Mouse (Mus musculus): ENCODE data around the gene Gm15262.
A peak's percentile ranks its signal among the peaks of the same experiment; 100 is the strongest.
"Not testable (repeated sequence)": the region's sequence is repeated elsewhere in the genome, so short reads cannot be mapped to it uniquely, and the experiment has no call there.

Gm15262 gene

GRCm38 (mm10) chrX:161287156-161287555, at the start of gene Gm15262:
Gene Gm15262 (plus strand): TSS chrX:161287456.
- not testable (repeated sequence) for H3K27me3 ChIP-seq (ENCODE audit: insufficient read depth, low read length); H3K4me3 ChIP-seq (replicated peaks; ENCODE audit: low read length); H3K9me3 ChIP-seq (ENCODE audit: low read length); H3K4me1 ChIP-seq (replicated peaks; ENCODE audit: low read depth, low read length); H3K36me3 ChIP-seq (ENCODE audit: insufficient read depth, low read length)

DNA sequence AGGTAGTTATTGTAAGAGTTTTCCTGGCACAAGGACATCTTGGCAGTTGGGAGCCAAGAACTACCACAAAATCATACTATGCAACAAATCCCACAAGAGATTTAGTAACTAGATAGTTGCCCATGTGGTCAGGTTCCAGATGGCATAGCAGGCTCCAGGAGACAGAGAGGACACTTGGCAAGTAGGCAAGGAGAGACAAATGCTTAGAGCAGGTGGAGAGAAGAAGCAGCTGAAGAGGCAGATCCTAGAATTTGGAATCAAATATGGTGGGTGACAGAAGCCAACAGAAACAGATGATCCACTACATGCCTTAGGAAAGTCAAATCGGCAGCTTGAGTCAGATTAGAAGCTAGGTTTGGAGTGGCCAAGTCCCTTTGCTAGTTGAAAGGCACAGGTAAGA, 20.9 kb downstream of the Gm15262 start:
- no peak overlapping the region for H3K4me3 ChIP-seq (replicated peaks; ENCODE audit: low read length)
- TF ChIP-seq POU5F1 (IDR thresholded peaks at IDR 0.05; ENCODE audit: borderline replicate concordance, low read length), result no peak
- TF ChIP-seq CTCF (conservative IDR thresholded peaks at IDR 0.05; ENCODE audit: low read length), result no peak
- TF ChIP-seq NANOG (IDR thresholded peaks at IDR 0.05; ENCODE audit: borderline replicate concordance, low read length), result no peak
- H3K4me1 ChIP-seq (replicated peaks; ENCODE audit: low read depth, low read length), result no peaks in the 10 kb centered on the region
- no peaks in the 10 kb centered on the region for H3K27me3 ChIP-seq (ENCODE audit: insufficient read depth, low read length)
- H3K36me3 ChIP-seq (ENCODE audit: insufficient read depth, low read length), result no peaks in the 10 kb centered on the region
- H3K9me3 ChIP-seq (ENCODE audit: low read length), result no peaks in the 10 kb centered on the region

DNA sequence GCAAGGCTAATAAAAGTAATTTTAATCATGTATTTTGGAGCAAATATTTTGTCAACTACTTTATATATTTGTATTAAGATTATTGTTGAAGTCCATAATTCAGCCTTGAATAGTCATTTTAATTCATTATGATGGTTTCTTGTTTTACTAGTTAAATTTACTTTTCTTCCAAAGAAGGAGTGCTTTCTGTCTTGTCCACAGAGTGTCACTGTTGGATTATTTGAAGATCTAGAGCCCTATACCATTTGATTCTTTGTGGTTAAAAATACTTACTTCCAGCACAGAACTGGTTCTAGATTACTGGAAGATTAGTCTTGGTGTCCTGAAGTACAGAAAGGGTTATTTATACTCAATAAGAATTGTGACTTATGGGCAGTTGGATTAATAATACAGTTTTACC, 29.2 kb downstream of the Gm15262 start:
- no peaks in the 10 kb centered on the region for H3K36me3 ChIP-seq (ENCODE audit: insufficient read depth, low read length)
- H3K27me3 ChIP-seq (ENCODE audit: insufficient read depth, low read length), result no peaks in the 10 kb centered on the region
- no peak overlapping the region for H3K4me3 ChIP-seq (replicated peaks; ENCODE audit: low read length)
- H3K4me1 ChIP-seq (replicated peaks; ENCODE audit: low read depth, low read length), result no peaks in the 10 kb centered on the region
- TF ChIP-seq POU5F1 (IDR thresholded peaks at IDR 0.05; ENCODE audit: borderline replicate concordance, low read length), result no peak
- no peak for TF ChIP-seq CTCF (conservative IDR thresholded peaks at IDR 0.05; ENCODE audit: low read length)
- no peak for TF ChIP-seq NANOG (IDR thresholded peaks at IDR 0.05; ENCODE audit: borderline replicate concordance, low read length)
- H3K9me3 ChIP-seq (ENCODE audit: low read length), result no peaks in the 10 kb centered on the region

- TF ChIP-seq CTCF (conservative IDR thresholded peaks at IDR 0.05; ENCODE audit: low read length) (peak; percentile 34), NANOG (IDR thresholded peaks at IDR 0.05; ENCODE audit: borderline replicate concordance, low read length) (no peak), POU5F1 (IDR thresholded peaks at IDR 0.05; ENCODE audit: borderline replicate concordance, low read length) (no peak)
- H3K36me3 ChIP-seq (ENCODE audit: insufficient read depth, low read length), result no peaks in the 10 kb centered on the region
- no peak overlapping the region for H3K4me3 ChIP-seq (replicated peaks; ENCODE audit: low read length)
- no peaks in the 10 kb centered on the region for H3K4me1 ChIP-seq (replicated peaks; ENCODE audit: low read depth, low read length)
- H3K9me3 ChIP-seq (ENCODE audit: low read length), result no peaks in the 10 kb centered on the region
- no peaks in the 10 kb centered on the region for H3K27me3 ChIP-seq (ENCODE audit: insufficient read depth, low read length)
These were observed 83.7 kb downstream of the Gm15262 start for GRCm38 (mm10) chrX:161370927-161371326.

DNA sequence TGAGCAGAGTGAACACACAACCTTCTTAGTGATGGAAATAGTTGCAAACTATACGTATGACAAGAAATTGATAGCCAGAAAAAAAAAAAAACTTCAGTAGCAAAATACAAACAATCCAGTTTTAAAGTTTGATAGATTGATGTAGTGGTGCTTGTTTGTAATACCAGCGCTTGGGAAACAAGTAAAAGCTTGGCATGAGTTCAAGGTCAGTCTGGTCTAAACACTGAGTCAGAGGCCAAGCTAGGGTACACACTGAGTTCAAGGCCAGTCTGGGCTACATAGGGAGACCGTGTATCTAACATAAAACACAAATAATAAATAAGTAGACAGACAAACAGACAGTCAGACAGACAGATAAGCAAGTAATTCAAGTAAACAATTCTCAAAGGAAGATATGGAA, 84.2 kb downstream of the Gm15262 start:
- no peak overlapping the region for H3K4me3 ChIP-seq (replicated peaks; ENCODE audit: low read length)
- H3K27me3 ChIP-seq (ENCODE audit: insufficient read depth, low read length), result no peaks in the 10 kb centered on the region
- no peaks in the 10 kb centered on the region for H3K9me3 ChIP-seq (ENCODE audit: low read length)
- no peaks in the 10 kb centered on the region for H3K4me1 ChIP-seq (replicated peaks; ENCODE audit: low read depth, low read length)
- H3K36me3 ChIP-seq (ENCODE audit: insufficient read depth, low read length), result no peaks in the 10 kb centered on the region
- TF ChIP-seq CTCF (conservative IDR thresholded peaks at IDR 0.05; ENCODE audit: low read length), result no peak

DNA sequence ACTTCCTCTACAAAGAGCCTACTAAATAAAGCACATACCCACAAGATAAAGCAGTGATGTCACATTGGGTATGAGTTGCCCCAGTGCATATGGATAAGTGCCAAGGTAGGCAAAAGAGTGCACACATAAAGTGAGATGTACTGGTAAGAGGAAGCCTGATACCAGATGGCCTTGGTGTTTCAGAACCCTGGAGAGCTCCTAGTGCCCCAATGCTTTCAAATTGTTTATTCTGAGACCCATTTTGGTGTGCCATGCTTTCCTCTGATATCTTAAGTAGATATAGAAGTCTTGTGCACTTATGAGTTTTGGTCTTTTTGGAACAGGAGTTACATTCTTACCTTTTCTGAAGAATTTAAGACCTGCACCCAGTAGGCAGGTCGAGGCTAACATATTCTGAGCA, 88.3 kb downstream of the Gm15262 start:
- Histone ChIP-seq H3K36me3 (ENCODE audit: insufficient read depth, low read length) (no peaks in the 10 kb centered on the region), H3K4me1 (replicated peaks; ENCODE audit: low read depth, low read length) (no peaks in the 10 kb centered on the region), H3K27me3 (ENCODE audit: insufficient read depth, low read length) (no peaks in the 10 kb centered on the region), H3K4me3 (replicated peaks; ENCODE audit: low read length) (no peak overlapping the region), H3K9me3 (ENCODE audit: low read length) (no peaks in the 10 kb centered on the region)
- TF ChIP-seq POU5F1 (IDR thresholded peaks at IDR 0.05; ENCODE audit: borderline replicate concordance, low read length) (no peak), CTCF (conservative IDR thresholded peaks at IDR 0.05; ENCODE audit: low read length) (no peak), NANOG (IDR thresholded peaks at IDR 0.05; ENCODE audit: borderline replicate concordance, low read length) (no peak)

GRCm38 (mm10) chrX:161385791-161386190, 98.5 kb downstream of the Gm15262 start:
- Histone ChIP-seq H3K4me3 (replicated peaks; ENCODE audit: low read length) (no peak overlapping the region), H3K27me3 (ENCODE audit: insufficient read depth, low read length) (no peaks in the 10 kb centered on the region), H3K4me1 (replicated peaks; ENCODE audit: low read depth, low read length) (no peaks in the 10 kb centered on the region), H3K9me3 (ENCODE audit: low read length) (no peaks in the 10 kb centered on the region), H3K36me3 (ENCODE audit: insufficient read depth, low read length) (no peaks in the 10 kb centered on the region)
- TF ChIP-seq NANOG (IDR thresholded peaks at IDR 0.05; ENCODE audit: borderline replicate concordance, low read length) (no peak), CTCF (conservative IDR thresholded peaks at IDR 0.05; ENCODE audit: low read length) (peak; percentile 48), POU5F1 (IDR thresholded peaks at IDR 0.05; ENCODE audit: borderline replicate concordance, low read length) (no peak)

GRCm38 (mm10) chrX:161387942-161388341, 100.7 kb downstream of the Gm15262 start:
- H3K27me3 ChIP-seq (ENCODE audit: insufficient read depth, low read length), result no peaks in the 10 kb centered on the region
- no peak overlapping the region for H3K4me3 ChIP-seq (replicated peaks; ENCODE audit: low read length)
- no peaks in the 10 kb centered on the region for H3K4me1 ChIP-seq (replicated peaks; ENCODE audit: low read depth, low read length)
- no peaks in the 10 kb centered on the region for H3K9me3 ChIP-seq (ENCODE audit: low read length)
- TF ChIP-seq POU5F1 (IDR thresholded peaks at IDR 0.05; ENCODE audit: borderline replicate concordance, low read length), result no peak
- TF ChIP-seq NANOG (IDR thresholded peaks at IDR 0.05; ENCODE audit: borderline replicate concordance, low read length), result no peak
- no peak for TF ChIP-seq CTCF (conservative IDR thresholded peaks at IDR 0.05; ENCODE audit: low read length)
- H3K36me3 ChIP-seq (ENCODE audit: insufficient read depth, low read length), result no peaks in the 10 kb centered on the region

DNA sequence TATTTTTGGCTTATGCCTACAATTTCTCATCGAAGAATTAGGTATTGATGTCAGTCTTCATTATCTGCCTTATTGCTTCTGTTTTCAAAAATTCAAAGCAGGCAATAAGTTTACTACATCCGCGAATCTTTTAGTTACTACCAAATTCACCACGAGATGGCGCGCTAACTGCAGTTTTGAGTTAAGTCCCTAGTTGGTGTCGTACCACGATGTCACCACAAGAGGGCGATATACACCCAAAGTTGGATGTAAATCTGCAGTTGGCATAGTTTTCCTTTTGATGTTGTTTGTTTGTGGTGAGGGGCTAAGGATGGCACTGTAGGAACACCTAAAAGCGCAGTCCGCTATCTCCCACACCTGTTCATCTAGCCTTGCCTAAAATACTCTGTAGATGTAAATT, 111.9 kb downstream of the Gm15262 start:
- no peak overlapping the region for H3K4me3 ChIP-seq (replicated peaks; ENCODE audit: low read length)
- no peaks in the 10 kb centered on the region for H3K27me3 ChIP-seq (ENCODE audit: insufficient read depth, low read length)
- no peaks in the 10 kb centered on the region for H3K36me3 ChIP-seq (ENCODE audit: insufficient read depth, low read length)
- TF ChIP-seq CTCF (conservative IDR thresholded peaks at IDR 0.05; ENCODE audit: low read length) (peak; percentile 48), NANOG (IDR thresholded peaks at IDR 0.05; ENCODE audit: borderline replicate concordance, low read length) (no peak)
- no peaks in the 10 kb centered on the region for H3K9me3 ChIP-seq (ENCODE audit: low read length)
- H3K4me1 ChIP-seq (replicated peaks; ENCODE audit: low read depth, low read length), result no peaks in the 10 kb centered on the region
